Mouse (Mus musculus): ENCODE results near the gene Fez1. TPM values are rescaled to one million over a fixed set of nuclear protein-coding genes. Genes with fewer than 3 reads are reported as not detected.

Fez1 gene
- total and polyA plus RNA-seq, 3 experiments, result not detected

- H3K79me2 ChIP-seq (ENCODE audit: control insufficient read depth, insufficient read depth, low read length, poor library complexity), result no peaks in the 10 kb centered on the region
- DNase-seq (ENCODE audit: low read depth, low spot score), result no peak
- no peaks in the 10 kb centered on the region for H3K27me3 ChIP-seq (ENCODE audit: control insufficient read depth in 1 of 2, insufficient read depth in 2 of 2, low read length in 2 of 2)
- TF ChIP-seq USF1 (IDR thresholded peaks at IDR 0.05; ENCODE audit: low read depth, low read length) (no peak), ZNF384 (IDR thresholded peaks at IDR 0.05; ENCODE audit: low read depth, low read length) (no peak), ZKSCAN1 (IDR thresholded peaks at IDR 0.05; ENCODE audit: low read depth, low read length) (no peak), HCFC1 (IDR thresholded peaks at IDR 0.05; ENCODE audit: low read depth, low read length) (no peak), ZC3H11A (IDR thresholded peaks at IDR 0.05; ENCODE audit: low read depth, low read length) (no peak), CHD1 (IDR thresholded peaks at IDR 0.05; ENCODE audit: low read depth, low read length) (no peak)
- no peak overlapping the region for H3K4me3 ChIP-seq (ENCODE audit: control insufficient read depth in 1 of 2, insufficient read depth in 1 of 2, low read depth in 2 of 2, low read length in 2 of 2)
- H3K36me3 ChIP-seq (ENCODE audit: control insufficient read depth in 1 of 2, insufficient read depth in 2 of 2, low read length in 2 of 2), result no peaks in the 10 kb centered on the region
- H3K4me1 ChIP-seq (ENCODE audit: control insufficient read depth in 1 of 2, insufficient read depth in 2 of 2, low read length in 2 of 2), result no peaks in the 10 kb centered on the region
- no peak overlapping the region for H3K27ac ChIP-seq (ENCODE audit: control insufficient read depth, low read depth, low read length)
- H3K9ac ChIP-seq (ENCODE audit: control insufficient read depth, low read depth, low read length, poor library complexity, severe bottlenecking), result no peak overlapping the region
- no peaks in the 10 kb centered on the region for H3K9me3 ChIP-seq (replicated peaks; ENCODE audit: insufficient read depth, low read length)
Observed at GRCm38 (mm10) chr9:36833914-36834313, 12.2 kb downstream of the Fez1 start.

GRCm38 (mm10) chr9:36846346-36846745, 24.7 kb downstream of the Fez1 start:
- H3K27ac ChIP-seq (ENCODE audit: control insufficient read depth, low read depth, low read length), result no peak overlapping the region
- no peaks in the 10 kb centered on the region for H3K79me2 ChIP-seq (ENCODE audit: control insufficient read depth, insufficient read depth, low read length, poor library complexity)
- H3K36me3 ChIP-seq (ENCODE audit: control insufficient read depth in 1 of 2, insufficient read depth in 2 of 2, low read length in 2 of 2), result no peaks in the 10 kb centered on the region
- no peak for TF ChIP-seq NELFE (IDR thresholded peaks at IDR 0.05; ENCODE audit: low read depth, low read length)
- DNase-seq (ENCODE audit: low read depth, low spot score), result no peak
- no peaks in the 10 kb centered on the region for H3K4me1 ChIP-seq (ENCODE audit: control insufficient read depth in 1 of 2, insufficient read depth in 2 of 2, low read length in 2 of 2)
- no peaks in the 10 kb centered on the region for H3K9me3 ChIP-seq (replicated peaks; ENCODE audit: insufficient read depth, low read length)
- H3K4me3 ChIP-seq (ENCODE audit: control insufficient read depth in 1 of 2, insufficient read depth in 1 of 2, low read depth in 2 of 2, low read length in 2 of 2), result no peak overlapping the region
- no peak overlapping the region for H3K9ac ChIP-seq (ENCODE audit: control insufficient read depth, low read depth, low read length, poor library complexity, severe bottlenecking)
- H3K27me3 ChIP-seq (ENCODE audit: control insufficient read depth in 1 of 2, insufficient read depth in 2 of 2, low read length in 2 of 2), result peaks cover 3 to 7% of the 10 kb centered on the region in 2 experiments; a peak in 2 of 4 replicates

GRCm38 (mm10) chr9:36848661-36849060, 27.0 kb downstream of the Fez1 start:
- no peaks in the 10 kb centered on the region for H3K9me3 ChIP-seq (replicated peaks; ENCODE audit: insufficient read depth, low read length)
- TF ChIP-seq ZKSCAN1 (IDR thresholded peaks at IDR 0.05; ENCODE audit: low read depth, low read length) (no peak), TCF12 (IDR thresholded peaks at IDR 0.05; ENCODE audit: low read depth, low read length) (no peak), ETS1 (IDR thresholded peaks at IDR 0.05; ENCODE audit: low read depth, low read length) (no peak), USF2 (IDR thresholded peaks at IDR 0.05; ENCODE audit: borderline replicate concordance in 1 of 2, insufficient read depth in 1 of 2, low read depth in 1 of 2, low read length in 2 of 2) (no peak), NRF1 (IDR thresholded peaks at IDR 0.05; ENCODE audit: insufficient read depth, low read depth, low read length, poor library complexity, severe bottlenecking) (no peak), RAD21 (IDR thresholded peaks at IDR 0.05; ENCODE audit: low read depth, low read length) (no peak), SMC3 (IDR thresholded peaks at IDR 0.05; ENCODE audit: low read depth, low read length) (no peak), CTCF (IDR thresholded peaks at IDR 0.05 in 2 of 3, conservative IDR thresholded peaks at IDR 0.05 in 1 of 3; ENCODE audit: control insufficient read depth in 1 of 3, insufficient read depth in 1 of 3, low read depth in 2 of 3, low read length in 3 of 3, poor library complexity in 1 of 3, severe bottlenecking in 1 of 3) (no peak), JUND (IDR thresholded peaks at IDR 0.05; ENCODE audit: low read depth, low read length) (no peak), ELF1 (IDR thresholded peaks at IDR 0.05; ENCODE audit: low read depth, low read length) (no peak)
- no peak overlapping the region for H3K9ac ChIP-seq (ENCODE audit: control insufficient read depth, low read depth, low read length, poor library complexity, severe bottlenecking)
- no peak overlapping the region for H3K27ac ChIP-seq (ENCODE audit: control insufficient read depth, low read depth, low read length)
- H3K4me1 ChIP-seq (ENCODE audit: control insufficient read depth in 1 of 2, insufficient read depth in 2 of 2, low read length in 2 of 2), result no peaks in the 10 kb centered on the region
- H3K79me2 ChIP-seq (ENCODE audit: control insufficient read depth, insufficient read depth, low read length, poor library complexity), result no peaks in the 10 kb centered on the region
- no peak for DNase-seq (ENCODE audit: low read depth, low spot score)
- peaks cover 3 to 11% of the 10 kb centered on the region in 2 experiments; a peak in 2 of 4 replicates for H3K27me3 ChIP-seq (ENCODE audit: control insufficient read depth in 1 of 2, insufficient read depth in 2 of 2, low read length in 2 of 2)
- H3K4me3 ChIP-seq (ENCODE audit: control insufficient read depth in 1 of 2, insufficient read depth in 1 of 2, low read depth in 2 of 2, low read length in 2 of 2), result no peak overlapping the region
- no peaks in the 10 kb centered on the region for H3K36me3 ChIP-seq (ENCODE audit: control insufficient read depth in 1 of 2, insufficient read depth in 2 of 2, low read length in 2 of 2)
